Mouse (Mus musculus) embryonic facial prominence, embryonic 11.5 days (tissue): ENCODE measurements around the gene Bcar3. TPM values are rescaled to one million over a fixed set of nuclear protein-coding genes. Genes with fewer than 3 reads are reported as not detected.

Experiments used
- ATAC-seq: fragments of 200-750 bp; cut with Nextera tagmentation; replicated peaks from 2 replicates; pipeline ENCODE4 v1.8.0; 2017; ENCODE audit warnings: low read depth; ENCODE audit not compliant: insufficient number of reproducible peaks, low FRiP score, low TSS enrichment
- DNase-seq: peaks from one replicate; pipeline ENCODE4 v3.0.0-alpha.2; 2015; ENCODE audit warnings: low spot score
- H3K27ac ChIP-seq: fragments of 300-500 bp; sonication (generic); replicated peaks from 2 replicates; pipeline ENCODE4 v1.5.1; 2014; ENCODE audit warnings: mild to moderate bottlenecking, low read depth, low read length, control low read depth
- H3K27me3 ChIP-seq: fragments of 300-500 bp; sonication (generic); 2 replicates; pipeline ENCODE4 v1.6.1; 2014; ENCODE audit warnings: mild to moderate bottlenecking, low read length, moderate library complexity, mixed read lengths; ENCODE audit not compliant: control insufficient read depth, insufficient read depth
- H3K36me3 ChIP-seq: fragments of 300-500 bp; sonication (generic); replicated peaks from 2 replicates; pipeline ENCODE4 v1.6.1; 2014; ENCODE audit warnings: low read depth, mild to moderate bottlenecking, low read length, moderate library complexity, mixed read lengths; ENCODE audit not compliant: control insufficient read depth, insufficient read depth
- H3K4me1 ChIP-seq: fragments of 300-500 bp; sonication (generic); 2 replicates; pipeline ENCODE4 v1.6.1; 2014; ENCODE audit warnings: low read length, mixed read lengths; ENCODE audit not compliant: control insufficient read depth, insufficient read depth
- H3K4me2 ChIP-seq: fragments of 300-500 bp; sonication (generic); 2 replicates; pipeline ENCODE4 v1.6.1; 2014; ENCODE audit warnings: low read depth, mild to moderate bottlenecking, control low read depth, low read length, moderate library complexity
- H3K4me3 ChIP-seq: fragments of 300-500 bp; sonication (generic); 2 replicates; pipeline ENCODE4 v1.5.1; 2014; ENCODE audit warnings: low read depth, low read length, control low read depth
- H3K9ac ChIP-seq: fragments of 300-500 bp; sonication (generic); replicated peaks from 2 replicates; pipeline ENCODE4 v1.6.1; 2014; ENCODE audit warnings: mild to moderate bottlenecking, control low read depth, low read length
- H3K9me3 ChIP-seq: fragments of 300-500 bp; sonication (generic); replicated peaks from 2 replicates; pipeline ENCODE4 v1.6.1; 2016; ENCODE audit warnings: mild to moderate bottlenecking, low read length, inconsistent platforms, mixed read lengths; ENCODE audit not compliant: control insufficient read depth
- WGBS: fragments of 180-500 bp; shearing (Covaris S2); extraction: QIAGEN DNeasy Blood & Tissue Kit; methylation state at CpG from one replicate; pipeline ENCODE4 v1.1.7; 2014; 5-methylcytosine and 5-hydroxymethylcytosine counted together
- polyA plus RNA-seq: library from polyadenylated mRNA; unstranded; fragments of >200 nt; fragmentation: Nextera tagmentation; extraction: Ambion mirVana; gene quantifications from 2 replicates; pipeline ENCODE4 v1.2.1, GENCODE M21; 2014

Gene Bcar3
- polyA plus RNA-seq, 1 experiment from 2014 or later = 8.4 TPM

DNA sequence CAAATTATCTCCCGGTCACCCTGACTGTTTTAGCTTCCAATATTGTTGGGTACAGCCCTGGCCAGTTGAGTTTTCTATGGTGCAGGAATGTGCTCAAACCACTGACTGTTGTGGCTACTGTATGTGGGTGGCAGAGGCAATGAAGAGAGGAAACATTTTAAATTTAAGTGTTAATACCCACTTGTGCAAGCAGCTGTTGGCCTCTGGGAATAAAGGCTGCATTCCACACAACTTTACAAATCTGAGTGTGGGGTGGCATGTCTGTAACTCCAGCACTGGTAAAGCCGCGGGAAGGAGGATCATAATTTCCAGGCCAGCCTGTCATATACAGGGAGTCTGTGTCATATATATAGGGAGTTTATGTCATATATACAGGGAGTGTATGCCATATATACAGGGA lies 226.4 kb downstream of the Bcar3 start:
- no peaks in the 10 kb centered on the region for H3K27me3 ChIP-seq
- H3K27ac ChIP-seq = no peak overlapping the region
- ATAC-seq (no peak), DNase-seq (no peak)
- H3K9ac ChIP-seq = no peak overlapping the region
- no peak overlapping the region for H3K4me2 ChIP-seq
- H3K36me3 ChIP-seq = no peaks in the 10 kb centered on the region
- H3K4me1 ChIP-seq = peaks cover 7% of the 10 kb centered on the region
- WGBS = 78% methylated on average over 3 of the region's 3 CpGs
- H3K4me3 ChIP-seq = no peak overlapping the region
- no peaks in the 10 kb centered on the region for H3K9me3 ChIP-seq

DNA sequence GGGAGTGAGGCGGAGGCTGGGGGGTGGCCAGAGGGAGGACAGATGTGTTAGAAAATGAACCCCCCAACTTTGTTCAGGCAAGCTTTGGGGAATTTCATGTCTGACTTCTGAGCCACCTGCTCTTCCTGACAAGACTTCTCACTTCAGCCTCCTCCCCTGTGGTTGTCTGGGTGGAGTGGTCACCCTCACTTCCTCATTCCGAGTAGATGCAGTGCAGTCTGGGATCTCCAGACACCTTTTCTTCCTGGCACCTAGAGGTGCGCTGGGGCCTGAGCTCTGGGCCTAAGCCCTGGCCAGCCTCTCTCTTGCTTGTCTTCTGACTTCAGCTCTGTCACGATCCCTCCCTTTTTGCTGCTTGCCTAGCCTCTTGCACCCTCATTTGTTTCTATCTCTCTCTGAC lies 226.9 kb downstream of the Bcar3 start:
- Histone ChIP-seq H3K4me1 (peaks cover 7% of the 10 kb centered on the region), H3K27ac (no peak overlapping the region), H3K9ac (no peak overlapping the region), H3K36me3 (no peaks in the 10 kb centered on the region), H3K4me2 (no peak overlapping the region), H3K9me3 (no peaks in the 10 kb centered on the region), H3K4me3 (no peak overlapping the region), H3K27me3 (no peaks in the 10 kb centered on the region)
- ATAC-seq (no peak), DNase-seq (no peak)
- WGBS = 80% methylated on average over 4 of the region's 4 CpGs

DNA sequence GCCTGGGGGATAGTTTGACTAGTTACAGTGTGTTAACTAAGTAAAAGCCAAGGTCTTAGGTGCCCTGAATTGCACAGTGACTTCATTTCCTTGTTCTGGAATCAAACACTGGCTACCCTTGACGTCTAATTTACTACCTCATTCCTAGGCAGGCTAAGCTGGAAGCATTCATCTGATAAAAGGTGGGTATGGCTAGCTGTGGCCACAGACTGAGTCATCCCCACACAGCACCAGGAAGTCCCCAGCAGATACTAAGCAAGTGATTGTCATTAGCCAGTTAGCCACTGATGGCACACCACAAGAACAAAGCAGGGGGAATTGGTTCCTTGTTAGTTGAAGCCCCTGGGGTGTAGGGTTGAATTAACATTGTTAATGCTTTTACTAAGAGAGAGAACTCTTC lies 227.4 kb downstream of the Bcar3 start:
- DNase-seq = no peak
- ATAC-seq = no peak
- H3K27me3 ChIP-seq = no peaks in the 10 kb centered on the region
- H3K4me2 ChIP-seq = no peak overlapping the region
- no peak overlapping the region for H3K9ac ChIP-seq
- H3K36me3 ChIP-seq = no peaks in the 10 kb centered on the region
- peaks cover 7% of the 10 kb centered on the region for H3K4me1 ChIP-seq
- no peak overlapping the region for H3K27ac ChIP-seq
- no peaks in the 10 kb centered on the region for H3K9me3 ChIP-seq
- 57% methylated on average over 1 of the region's 1 CpGs for WGBS
- no peak overlapping the region for H3K4me3 ChIP-seq

DNA sequence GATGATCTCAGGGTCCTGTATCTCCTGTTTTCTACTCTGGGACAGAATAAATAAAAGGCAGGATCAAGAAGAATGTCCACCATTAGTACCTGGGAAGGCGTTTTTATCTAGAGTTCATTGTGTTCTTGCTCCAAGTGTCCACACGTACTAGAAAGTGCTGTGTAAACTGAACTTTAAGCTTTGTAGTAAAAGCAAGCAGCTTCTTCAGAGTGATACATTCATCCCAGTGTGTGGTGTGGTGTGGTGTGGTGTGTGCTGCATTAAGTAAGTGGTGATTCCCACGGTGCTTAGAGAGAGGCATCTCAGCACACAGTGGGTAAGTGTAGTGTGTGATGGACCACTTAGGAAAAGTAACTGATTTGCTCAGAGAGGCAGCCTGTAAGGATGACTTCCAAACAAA lies 234.5 kb downstream of the Bcar3 start:
- no peak overlapping the region for H3K4me2 ChIP-seq
- 78% methylated on average over 3 of the region's 3 CpGs for WGBS
- no peaks in the 10 kb centered on the region for H3K27me3 ChIP-seq
- H3K36me3 ChIP-seq = no peaks in the 10 kb centered on the region
- H3K9ac ChIP-seq = no peak overlapping the region
- DNase-seq (no peak), ATAC-seq (no peak)
- no peaks in the 10 kb centered on the region for H3K4me1 ChIP-seq
- H3K27ac ChIP-seq = no peak overlapping the region
- H3K4me3 ChIP-seq = no peak overlapping the region
- no peaks in the 10 kb centered on the region; the same call in 1 of the 2 replicates for H3K9me3 ChIP-seq

DNA sequence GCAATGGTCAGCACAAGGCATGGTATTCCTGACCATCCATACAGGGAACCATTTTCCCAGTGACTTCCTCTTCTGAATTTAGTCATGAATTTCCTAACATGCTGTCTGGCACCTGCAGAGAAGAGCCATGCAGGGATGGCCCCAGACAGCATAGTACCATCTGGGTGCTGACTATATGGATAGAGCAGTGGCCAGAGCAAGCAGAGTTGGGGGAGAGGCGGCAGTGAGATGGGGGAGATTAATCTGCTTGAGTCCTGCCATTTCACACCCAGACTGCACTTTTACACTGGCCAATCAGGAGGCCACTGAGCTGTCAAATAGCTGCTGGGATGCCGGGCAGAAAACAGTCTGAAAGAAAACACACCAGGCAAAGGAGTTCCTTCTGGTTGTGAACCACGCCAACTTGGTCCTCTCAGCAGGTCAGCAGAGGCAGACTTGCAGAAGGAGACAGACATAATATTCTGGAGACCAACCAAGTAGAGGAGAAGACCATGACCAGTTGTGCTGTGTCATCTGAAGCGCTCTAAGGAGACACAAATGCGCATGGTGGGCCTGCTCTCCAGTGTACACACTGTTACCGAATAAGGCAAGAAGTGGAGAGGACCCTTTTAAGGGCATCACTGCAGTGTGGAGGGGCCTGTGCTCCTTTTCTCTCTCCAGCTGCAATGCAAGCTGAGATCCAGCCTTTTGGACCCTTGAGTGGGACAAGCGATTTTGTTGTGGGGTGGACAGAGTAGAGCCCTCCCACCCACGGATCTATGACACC lies 242.2 kb downstream of the Bcar3 start:
- Histone ChIP-seq H3K4me3 (no peak overlapping the region), H3K9me3 (no peaks in the 10 kb centered on the region), H3K27ac (no peak overlapping the region), H3K4me2 (no peak overlapping the region), H3K9ac (no peak overlapping the region), H3K36me3 (no peaks in the 10 kb centered on the region; the same call in none of the 2 replicates), H3K4me1 (no peaks in the 10 kb centered on the region), H3K27me3 (no peaks in the 10 kb centered on the region)
- no peak for DNase-seq
- whole genome bisulfite sequencing = 90% methylated on average over 8 of the region's 8 CpGs
- no peak for ATAC-seq

DNA sequence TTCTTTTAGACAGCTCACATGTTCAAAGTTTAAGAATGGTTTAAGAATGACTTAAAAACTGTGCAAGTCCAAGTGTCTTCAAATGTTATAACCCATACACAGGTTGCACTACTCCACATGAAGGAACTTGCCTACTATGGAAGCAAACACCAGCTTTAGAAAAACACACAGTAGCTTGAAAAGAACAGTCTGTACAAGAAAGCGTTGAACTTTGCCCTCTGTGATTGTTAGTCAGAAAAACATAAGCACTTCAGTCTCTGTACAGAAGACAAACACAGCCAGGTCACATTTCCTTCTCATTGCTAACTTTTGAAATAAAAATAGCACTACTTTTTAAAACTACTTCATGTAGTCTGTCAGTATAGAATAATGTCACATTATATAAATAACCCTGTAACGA lies 244.9 kb downstream of the Bcar3 start:
- H3K4me2 ChIP-seq = no peak overlapping the region
- no peak for ATAC-seq
- peaks cover 8% of the 10 kb centered on the region for H3K36me3 ChIP-seq
- no peak overlapping the region for H3K27ac ChIP-seq
- H3K27me3 ChIP-seq = no peaks in the 10 kb centered on the region
- no peaks in the 10 kb centered on the region for H3K4me1 ChIP-seq
- no peak for DNase-seq
- no peaks in the 10 kb centered on the region for H3K9me3 ChIP-seq
- no peak overlapping the region for H3K4me3 ChIP-seq
- H3K9ac ChIP-seq = no peak overlapping the region
- WGBS = 84% methylated on average over 2 of the region's 2 CpGs

DNA sequence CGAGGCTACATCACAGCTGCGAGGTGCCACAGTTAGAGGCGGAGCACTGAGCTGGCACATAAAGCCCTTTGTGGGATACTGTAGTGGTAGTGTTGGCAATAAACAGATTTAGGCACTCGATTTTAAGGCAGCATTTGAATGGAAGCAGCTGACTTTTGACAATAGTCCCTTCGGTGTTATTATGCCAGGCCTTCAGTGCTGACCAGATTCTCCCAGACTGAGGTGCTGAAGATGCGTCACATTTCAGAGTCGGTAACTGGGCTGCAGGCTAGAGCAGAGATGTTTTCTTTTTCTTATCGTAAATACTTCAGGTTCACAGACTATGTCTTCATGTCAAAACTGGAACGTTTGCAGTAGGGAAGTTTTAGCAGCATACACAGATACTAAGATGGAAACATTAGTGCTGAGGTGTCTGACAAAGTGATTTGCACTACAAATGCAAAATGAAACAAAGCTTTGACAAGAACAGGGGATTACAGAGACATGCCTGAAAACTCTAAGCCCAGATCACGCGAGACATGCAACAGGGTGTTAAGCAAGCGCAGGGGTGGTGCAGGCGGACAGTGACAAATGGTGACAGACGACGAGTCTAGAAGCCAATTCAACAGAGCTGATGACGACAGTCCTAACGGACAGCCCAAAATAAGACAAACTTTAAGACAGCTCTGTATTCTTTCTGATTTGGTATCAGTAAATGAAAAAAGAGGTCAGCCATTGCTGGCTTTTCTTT lies 246.2 kb downstream of the Bcar3 start:
- H3K36me3 ChIP-seq = peaks cover 8% of the 10 kb centered on the region
- H3K4me3 ChIP-seq = no peak overlapping the region
- no peak for DNase-seq
- no peaks in the 10 kb centered on the region for H3K9me3 ChIP-seq
- H3K27me3 ChIP-seq = no peaks in the 10 kb centered on the region
- H3K27ac ChIP-seq = no peak overlapping the region
- H3K4me1 ChIP-seq = no peaks in the 10 kb centered on the region
- H3K9ac ChIP-seq = no peak overlapping the region
- H3K4me2 ChIP-seq = no peak overlapping the region
- no peak for ATAC-seq
- WGBS = 89% methylated on average over 17 of the region's 17 CpGs

DNA sequence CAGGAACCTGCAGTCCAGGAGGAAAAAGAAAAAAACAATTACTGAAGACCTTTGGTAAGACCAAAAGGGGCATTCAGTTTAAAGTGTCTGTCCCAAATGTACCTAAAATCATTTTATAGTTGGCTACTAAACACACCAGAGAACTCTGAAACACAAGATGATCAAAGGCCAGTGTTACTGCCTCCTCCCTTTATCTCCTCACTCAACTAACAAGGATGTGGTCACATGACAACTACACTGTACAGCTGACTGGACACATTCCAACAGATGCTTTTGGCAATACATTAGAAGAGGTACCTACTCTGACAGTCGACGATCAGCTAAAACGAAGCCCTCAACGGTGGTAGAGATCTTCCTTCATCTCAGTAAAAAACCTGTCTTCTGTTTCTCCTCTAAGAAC lies 247.0 kb downstream of the Bcar3 start:
- peaks cover 8% of the 10 kb centered on the region for H3K36me3 ChIP-seq
- H3K4me2 ChIP-seq = no peak overlapping the region
- H3K4me3 ChIP-seq = no peak overlapping the region
- DNase-seq = no peak
- no peak overlapping the region for H3K27ac ChIP-seq
- ATAC-seq = no peak
- no peaks in the 10 kb centered on the region for H3K27me3 ChIP-seq
- no peak overlapping the region for H3K9ac ChIP-seq
- 93% methylated on average over 4 of the region's 4 CpGs for WGBS
- H3K4me1 ChIP-seq = no peaks in the 10 kb centered on the region
- H3K9me3 ChIP-seq = no peaks in the 10 kb centered on the region
